Mouse (Mus musculus): ENCODE measurements at regions not wholly inside any gene's neighbourhood (a gene's known extent, or its start where the extent isn't known, plus 50 kb on each side); places are given as distances from the start of the nearest gene placed in this dataset.

GRCm38 (mm10) chr16:53071887-53072682 is 618.2 kb upstream of the Alcam start:
- Histone ChIP-seq H3K4me3 (ENCODE audit: insufficient read depth in 1 of 2, low read depth in 1 of 2, low read length in 2 of 2, poor library complexity in 1 of 2, severe bottlenecking in 1 of 2) (no peak overlapping the region), H3K36me3 (ENCODE audit: control insufficient read depth, insufficient read depth, low read length, poor library complexity, severe bottlenecking) (no peaks in the 10 kb centered on the region), H3K4me1 (ENCODE audit: control insufficient read depth in 2 of 2, insufficient read depth in 2 of 2, low read length in 2 of 2, poor library complexity in 1 of 2) (no peaks in the 10 kb centered on the region), H3K9ac (ENCODE audit: insufficient read depth, low read depth, low read length, poor library complexity, severe bottlenecking) (no peak overlapping the region), H3K27ac (ENCODE audit: insufficient read depth, low read depth, low read length, poor library complexity, severe bottlenecking) (no peak overlapping the region), H3K9me3 (ENCODE audit: control insufficient read depth, insufficient read depth, low read depth, low read length) (no peaks in the 10 kb centered on the region)
- in situ Hi-C loops (cut with MboI; ENCODE audit: low sequenced_read_pairs in 2 of 2, unreplicated experiment in 2 of 2) = no loop called here
- TF ChIP-seq ZC3H11A (IDR thresholded peaks at IDR 0.05; ENCODE audit: borderline replicate concordance, low read depth, low read length) = no peak
- TF ChIP-seq ZNF384 (IDR thresholded peaks at IDR 0.05; ENCODE audit: low read depth, low read length) = no peak
- no peak for TF ChIP-seq CHD2 (IDR thresholded peaks at IDR 0.05; ENCODE audit: low read depth, low read length)
- no peak for TF ChIP-seq MAFK (IDR thresholded peaks at IDR 0.05; ENCODE audit: insufficient read depth, low read depth, low read length)
- TF ChIP-seq HCFC1 (IDR thresholded peaks at IDR 0.05; ENCODE audit: borderline replicate concordance, insufficient read depth, low read length) = no peak
- no peak for DNase-seq (ENCODE audit: low read depth, low spot score)

- no peak for TF ChIP-seq HCFC1 (IDR thresholded peaks at IDR 0.05; ENCODE audit: borderline replicate concordance, insufficient read depth, low read length)
- TF ChIP-seq ZNF384 (IDR thresholded peaks at IDR 0.05; ENCODE audit: low read depth, low read length) = no peak
- TF ChIP-seq CHD2 (IDR thresholded peaks at IDR 0.05; ENCODE audit: low read depth, low read length) = no peak
- no peak for TF ChIP-seq ZC3H11A (IDR thresholded peaks at IDR 0.05; ENCODE audit: borderline replicate concordance, low read depth, low read length)
- no peak for TF ChIP-seq MAFK (IDR thresholded peaks at IDR 0.05; ENCODE audit: insufficient read depth, low read depth, low read length)
- Histone ChIP-seq H3K27ac (ENCODE audit: insufficient read depth, low read depth, low read length, poor library complexity, severe bottlenecking) (no peak overlapping the region), H3K4me3 (ENCODE audit: insufficient read depth in 1 of 2, low read depth in 1 of 2, low read length in 2 of 2, poor library complexity in 1 of 2, severe bottlenecking in 1 of 2) (no peak overlapping the region), H3K9me3 (ENCODE audit: control insufficient read depth, insufficient read depth, low read depth, low read length) (no peaks in the 10 kb centered on the region), H3K9ac (ENCODE audit: insufficient read depth, low read depth, low read length, poor library complexity, severe bottlenecking) (no peak overlapping the region), H3K4me1 (ENCODE audit: control insufficient read depth in 2 of 2, insufficient read depth in 2 of 2, low read length in 2 of 2, poor library complexity in 1 of 2) (no peaks in the 10 kb centered on the region), H3K36me3 (ENCODE audit: control insufficient read depth, insufficient read depth, low read length, poor library complexity, severe bottlenecking) (no peaks in the 10 kb centered on the region)
- in situ Hi-C loops (cut with MboI; ENCODE audit: low sequenced_read_pairs in 2 of 2, unreplicated experiment in 2 of 2) = no loop called here
- DNase-seq (ENCODE audit: low read depth, low spot score) = no peak
Measured at GRCm38 (mm10) chr16:53064151-53064550, 610.3 kb upstream of the Alcam start.

- Histone ChIP-seq H3K4me3 (ENCODE audit: insufficient read depth in 1 of 2, low read depth in 1 of 2, low read length in 2 of 2, poor library complexity in 1 of 2, severe bottlenecking in 1 of 2) (no peak overlapping the region), H3K27ac (ENCODE audit: insufficient read depth, low read depth, low read length, poor library complexity, severe bottlenecking) (no peak overlapping the region), H3K9me3 (ENCODE audit: control insufficient read depth, insufficient read depth, low read depth, low read length) (no peaks in the 10 kb centered on the region), H3K9ac (ENCODE audit: insufficient read depth, low read depth, low read length, poor library complexity, severe bottlenecking) (no peak overlapping the region), H3K36me3 (ENCODE audit: control insufficient read depth, insufficient read depth, low read length, poor library complexity, severe bottlenecking) (no peaks in the 10 kb centered on the region), H3K4me1 (ENCODE audit: control insufficient read depth in 2 of 2, insufficient read depth in 2 of 2, low read length in 2 of 2, poor library complexity in 1 of 2) (no peaks in the 10 kb centered on the region)
- TF ChIP-seq CHD2 (IDR thresholded peaks at IDR 0.05; ENCODE audit: low read depth, low read length) (no peak), MAFK (IDR thresholded peaks at IDR 0.05; ENCODE audit: insufficient read depth, low read depth, low read length) (no peak), ZC3H11A (IDR thresholded peaks at IDR 0.05; ENCODE audit: borderline replicate concordance, low read depth, low read length) (no peak), ZNF384 (IDR thresholded peaks at IDR 0.05; ENCODE audit: low read depth, low read length) (no peak), HCFC1 (IDR thresholded peaks at IDR 0.05; ENCODE audit: borderline replicate concordance, insufficient read depth, low read length) (no peak)
- DNase-seq (ENCODE audit: low read depth, low spot score) = no peak
- in situ Hi-C loops (cut with MboI; ENCODE audit: low sequenced_read_pairs in 2 of 2, unreplicated experiment in 2 of 2) = no loop called here
Measured at GRCm38 (mm10) chr16:53063061-53063460, 609.2 kb upstream of the Alcam start.

GRCm38 (mm10) chr16:53026056-53026455 is 572.2 kb upstream of the Alcam start:
- no peak overlapping the region for H3K4me3 ChIP-seq (ENCODE audit: insufficient read depth in 1 of 2, low read depth in 1 of 2, low read length in 2 of 2, poor library complexity in 1 of 2, severe bottlenecking in 1 of 2)
- DNase-seq (ENCODE audit: low read depth, low spot score) = no peak
- H3K9ac ChIP-seq (ENCODE audit: insufficient read depth, low read depth, low read length, poor library complexity, severe bottlenecking) = no peak overlapping the region
- H3K36me3 ChIP-seq (ENCODE audit: control insufficient read depth, insufficient read depth, low read length, poor library complexity, severe bottlenecking) = no peaks in the 10 kb centered on the region
- no peaks in the 10 kb centered on the region for H3K9me3 ChIP-seq (ENCODE audit: control insufficient read depth, insufficient read depth, low read depth, low read length)
- no peak overlapping the region for H3K27ac ChIP-seq (ENCODE audit: insufficient read depth, low read depth, low read length, poor library complexity, severe bottlenecking)
- TF ChIP-seq MAFK (IDR thresholded peaks at IDR 0.05; ENCODE audit: insufficient read depth, low read depth, low read length) (no peak), ZNF384 (IDR thresholded peaks at IDR 0.05; ENCODE audit: low read depth, low read length) (no peak), CHD2 (IDR thresholded peaks at IDR 0.05; ENCODE audit: low read depth, low read length) (no peak), HCFC1 (IDR thresholded peaks at IDR 0.05; ENCODE audit: borderline replicate concordance, insufficient read depth, low read length) (no peak), ZC3H11A (IDR thresholded peaks at IDR 0.05; ENCODE audit: borderline replicate concordance, low read depth, low read length) (no peak)
- H3K4me1 ChIP-seq (ENCODE audit: control insufficient read depth in 2 of 2, insufficient read depth in 2 of 2, low read length in 2 of 2, poor library complexity in 1 of 2) = no peaks in the 10 kb centered on the region
- in situ Hi-C loops (cut with MboI; ENCODE audit: low sequenced_read_pairs in 2 of 2, unreplicated experiment in 2 of 2) = no loop called here

Data from ES-E14 (cell line).